Comparison of ENCODE assay signal across 11 mouse cellular contexts in genomic region chr13:52046700-52047099, GRCm38 (mm10).
DNase-seq lines count a peak whose midpoint lies in the region; ATAC-seq and TF ChIP-seq lines count a peak whose summit lies in the region.
"Had no signal": no experiment of that assay in that cellular context is flagged by ENCODE, and none has a peak within 500 bp of the region (broad histone marks: within the 10 kb centered on the region; RNA-seq: fewer than 3 reads in every experiment).

No protein-coding gene starts in this region.

- no peak for TF ChIP-seq CTCF in intestine, postnatal 0 days (IDR thresholded peaks at IDR 0.05; ENCODE audit: low read depth)

- no peaks in the 10 kb centered on the region for H3K36me3 ChIP-seq in hindbrain, embryonic 10.5 days
- H3K36me3 ChIP-seq in hindbrain, embryonic 13.5 days = no peaks in the 10 kb centered on the region
- H3K36me3 ChIP-seq in midbrain, embryonic 10.5 days = no peaks in the 10 kb centered on the region
- H3K36me3 ChIP-seq in midbrain, embryonic 13.5 days = no peaks in the 10 kb centered on the region
- no peaks in the 10 kb centered on the region for H3K36me3 ChIP-seq in intestine, postnatal 0 days (ENCODE audit: control insufficient read depth, insufficient read depth)
- no peaks in the 10 kb centered on the region for H3K36me3 ChIP-seq in liver, embryonic 11.5 days (ENCODE audit: control insufficient read depth, insufficient read depth, low read length)
- H3K36me3 ChIP-seq: midbrain, embryonic 12.5 days; neural tube, embryonic 15.5 days had no signal

- DNase-seq in hindbrain, embryonic 10.5 days (ENCODE audit: low spot score) = no peak
- no peak for DNase-seq in midbrain, embryonic 10.5 days (ENCODE audit: low spot score)
- DNase-seq in heart, adult 8-10 months (ENCODE audit: low spot score) = peak; percentile 69
- no peak for DNase-seq in liver, embryonic 11.5 days (ENCODE audit: low spot score)
- DNase-seq in layer of hippocampus, adult 11-12 months (ENCODE audit: low spot score) = no peak

- 80% methylated on average over 11 of the region's 11 CpGs for WGBS in hindbrain, embryonic 10.5 days
- WGBS in hindbrain, embryonic 13.5 days = 63% methylated on average over 11 of the region's 11 CpGs
- WGBS in midbrain, embryonic 10.5 days = 84% methylated on average over 11 of the region's 11 CpGs
- WGBS in midbrain, embryonic 13.5 days = 70% methylated on average over 11 of the region's 11 CpGs
- WGBS in intestine, postnatal 0 days = 53% methylated on average over 11 of the region's 11 CpGs
- WGBS in liver, embryonic 11.5 days = 71% methylated on average over 11 of the region's 11 CpGs

- no peak for ATAC-seq in hindbrain, embryonic 13.5 days (ENCODE audit: low FRiP score)
- ATAC-seq in midbrain, embryonic 13.5 days = no peak
- ATAC-seq in intestine, postnatal 0 days = no peak
- no peak for ATAC-seq in liver, embryonic 11.5 days (replicated peaks; ENCODE audit: low FRiP score)

- no peaks in the 10 kb centered on the region for H3K9me3 ChIP-seq in hindbrain, embryonic 10.5 days
- H3K9me3 ChIP-seq in hindbrain, embryonic 13.5 days = no peaks in the 10 kb centered on the region
- H3K9me3 ChIP-seq in midbrain, embryonic 10.5 days (replicated peaks) = peaks cover 7% of the 10 kb centered on the region; the same call in 1 of the 2 replicates
- no peaks in the 10 kb centered on the region for H3K9me3 ChIP-seq in midbrain, embryonic 13.5 days
- H3K9me3 ChIP-seq in intestine, postnatal 0 days (ENCODE audit: control insufficient read depth) = no peaks in the 10 kb centered on the region
- peaks cover 2% of the 10 kb centered on the region; the same call in 1 of the 2 replicates for H3K9me3 ChIP-seq in liver, embryonic 11.5 days (ENCODE audit: control insufficient read depth, low read length)
- H3K9me3 ChIP-seq: neural tube, embryonic 15.5 days had no signal

- H3K4me3 ChIP-seq in hindbrain, embryonic 10.5 days = no peak overlapping the region
- no peak overlapping the region for H3K4me3 ChIP-seq in hindbrain, embryonic 13.5 days
- H3K4me3 ChIP-seq in midbrain, embryonic 10.5 days = no peak overlapping the region
- H3K4me3 ChIP-seq in midbrain, embryonic 13.5 days (replicated peaks) = no peak overlapping the region
- no peak overlapping the region for H3K4me3 ChIP-seq in intestine, postnatal 0 days (ENCODE audit: low read depth, low read length)
- no peak overlapping the region for H3K4me3 ChIP-seq in liver, embryonic 11.5 days (ENCODE audit: low read depth, low read length)
- H3K4me3 ChIP-seq: left cerebral cortex, adult 2 months; midbrain, embryonic 12.5 days; neural tube, embryonic 15.5 days had no signal

- H3K4me2 ChIP-seq in hindbrain, embryonic 13.5 days = no peak overlapping the region
- H3K4me2 ChIP-seq in midbrain, embryonic 13.5 days (replicated peaks) = no peak overlapping the region
- H3K4me2 ChIP-seq in intestine, postnatal 0 days (replicated peaks; ENCODE audit: low read depth) = 0 out of 2 replicates have a peak overlapping the region, but pooled peaks have one; percentile 9
- H3K4me2 ChIP-seq in liver, embryonic 11.5 days = no peak overlapping the region
- H3K4me2 ChIP-seq: midbrain, embryonic 12.5 days; neural tube, embryonic 15.5 days had no signal

- H3K9ac ChIP-seq in hindbrain, embryonic 13.5 days = no peak overlapping the region
- no peak overlapping the region for H3K9ac ChIP-seq in midbrain, embryonic 13.5 days (replicated peaks)
- H3K9ac ChIP-seq in intestine, postnatal 0 days (ENCODE audit: low read depth, low read length) = no peak overlapping the region
- H3K9ac ChIP-seq in liver, embryonic 11.5 days (ENCODE audit: low read depth, low read length) = no peak overlapping the region
- H3K9ac ChIP-seq: midbrain, embryonic 12.5 days; neural tube, embryonic 15.5 days had no signal

- no peaks in the 10 kb centered on the region for H3K27me3 ChIP-seq in hindbrain, embryonic 10.5 days (ENCODE audit: insufficient read depth, poor library complexity, severe bottlenecking)
- 0 out of 2 replicates have a peak, but pooled peaks cover 3% of the 10 kb centered on the region for H3K27me3 ChIP-seq in hindbrain, embryonic 13.5 days
- H3K27me3 ChIP-seq in midbrain, embryonic 10.5 days (ENCODE audit: low read depth, poor library complexity, severe bottlenecking) = no peaks in the 10 kb centered on the region
- 0 out of 2 replicates have a peak, but pooled peaks cover 4% of the 10 kb centered on the region for H3K27me3 ChIP-seq in midbrain, embryonic 13.5 days
- no peaks in the 10 kb centered on the region for H3K27me3 ChIP-seq in intestine, postnatal 0 days (replicated peaks; ENCODE audit: control insufficient read depth, insufficient read depth, low read length)
- no peaks in the 10 kb centered on the region for H3K27me3 ChIP-seq in liver, embryonic 11.5 days (replicated peaks; ENCODE audit: control insufficient read depth, insufficient read depth, low read length)
- H3K27me3 ChIP-seq: neural tube, embryonic 15.5 days had no signal

- H3K4me1 ChIP-seq in hindbrain, embryonic 10.5 days (replicated peaks) = peaks cover 34% of the 10 kb centered on the region
- peaks cover 44% of the 10 kb centered on the region for H3K4me1 ChIP-seq in hindbrain, embryonic 13.5 days (replicated peaks)
- H3K4me1 ChIP-seq in midbrain, embryonic 10.5 days = peaks cover 33% of the 10 kb centered on the region
- H3K4me1 ChIP-seq in midbrain, embryonic 13.5 days (replicated peaks) = peaks cover 30% of the 10 kb centered on the region
- H3K4me1 ChIP-seq in intestine, postnatal 0 days (replicated peaks; ENCODE audit: control insufficient read depth, insufficient read depth, low read length) = peaks cover 8% of the 10 kb centered on the region
- peaks cover 6% of the 10 kb centered on the region; the same call in 1 of the 2 replicates for H3K4me1 ChIP-seq in liver, embryonic 11.5 days (replicated peaks; ENCODE audit: control insufficient read depth, insufficient read depth, low read length)

- H3K27ac ChIP-seq in hindbrain, embryonic 10.5 days = 0 out of 2 replicates have a peak overlapping the region, but pooled peaks have one; percentile 35
- H3K27ac ChIP-seq in hindbrain, embryonic 13.5 days = no peak overlapping the region
- peak overlapping the region; percentile 13; the same call in 1 of the 2 replicates for H3K27ac ChIP-seq in midbrain, embryonic 10.5 days (replicated peaks)
- no peak overlapping the region for H3K27ac ChIP-seq in midbrain, embryonic 13.5 days
- no peak overlapping the region for H3K27ac ChIP-seq in intestine, postnatal 0 days (ENCODE audit: low read depth, low read length)
- H3K27ac ChIP-seq in liver, embryonic 11.5 days (ENCODE audit: low read depth, low read length) = no peak overlapping the region
- H3K27ac ChIP-seq: left cerebral cortex, adult 2 months; midbrain, embryonic 12.5 days; neural tube, embryonic 15.5 days had no signal

Comparison
In these comparisons a context has a peak if more than half of its experiments do, and no peak if none do; other contexts are left out.
1. H3K27ac ChIP-seq: peak in hindbrain, embryonic 10.5 days (single experiment) and midbrain, embryonic 10.5 days (single experiment); none in hindbrain, embryonic 13.5 days (single experiment), midbrain, embryonic 13.5 days (single experiment), intestine, postnatal 0 days (single experiment) and liver, embryonic 11.5 days (single experiment).